Mouse (Mus musculus) intestine, embryonic 14.5 days (tissue): ENCODE results near the gene Olfr1337. TPM values are rescaled to one million over a fixed set of nuclear protein-coding genes. Genes with fewer than 3 reads are reported as not detected.

Experiments
- polyA plus RNA-seq: library from polyadenylated mRNA; unstranded; fragments of >200 nt; fragmentation: Nextera tagmentation; extraction: Ambion mirVana; gene quantifications from 2 replicates; pipeline ENCODE4 v1.2.1, GENCODE M21; 2014

Gene Olfr1337
- polyA plus RNA-seq, 1 experiment from 2014 or later: not detected

Other genes with a start within 250 kb of the Olfr1337 start
- 8.5 and 9.3 TPM in 2 replicates for gene Tmem125, start 238.5 kb downstream of the Olfr1337 start, polyA plus RNA-seq
- gene Cfap57, start 161.8 kb downstream of the Olfr1337 start, polyA plus RNA-seq: 0.27 and 0.41 TPM in 2 replicates
- gene Ebna1bp2, start 161.8 kb downstream of the Olfr1337 start, polyA plus RNA-seq: 161 and 167 TPM in 2 replicates
- not detected in 2 replicates for gene Olfr62, start 123.6 kb downstream of the Olfr1337 start, polyA plus RNA-seq
- gene Olfr1342, start 89.8 kb downstream of the Olfr1337 start, polyA plus RNA-seq: not detected in 2 replicates
- gene Olfr1341, start 79.1 kb downstream of the Olfr1337 start, polyA plus RNA-seq: not detected in 2 replicates
- not detected in 2 replicates for gene Olfr1340, start 62.4 kb downstream of the Olfr1337 start, polyA plus RNA-seq
- gene Olfr1339, start 50.4 kb downstream of the Olfr1337 start, polyA plus RNA-seq: not detected in 2 replicates
- not detected in 2 replicates for gene Olfr1338, start 23.8 kb downstream of the Olfr1337 start, polyA plus RNA-seq
- gene Olfr1335, start 27.4 kb upstream of the Olfr1337 start, polyA plus RNA-seq: not detected in 2 replicates
- gene Olfr1333, start 53.7 kb upstream of the Olfr1337 start, polyA plus RNA-seq: not detected in 2 replicates
- not detected in 2 replicates for gene Olfr1331, start 82.1 kb upstream of the Olfr1337 start, polyA plus RNA-seq
- not detected in 2 replicates for gene Olfr1330, start 106.0 kb upstream of the Olfr1337 start, polyA plus RNA-seq
- not detected in 2 replicates for gene Olfr1329, start 134.9 kb upstream of the Olfr1337 start, polyA plus RNA-seq
- not detected in 2 replicates for gene Olfr1328, start 156.0 kb upstream of the Olfr1337 start, polyA plus RNA-seq
- not detected in 2 replicates for gene Lao1, start 179.0 kb upstream of the Olfr1337 start, polyA plus RNA-seq